Mouse (Mus musculus) erythroblast, embryonic 14.5 days (primary cell): ENCODE measurements around the gene Gm17545.

Source experiments
- GATA1 ChIP-seq: IDR thresholded peaks from 2 replicates; pipeline ENCODE4 v1.6.1; 2012; ENCODE audit warnings: low read length, inconsistent platforms, mixed read lengths
- TAL1 ChIP-seq: IDR thresholded peaks from 3 replicates; pipeline ENCODE4 v1.6.1; 2012; ENCODE audit warnings: low read length, inconsistent platforms, mixed read lengths

- TF ChIP-seq GATA1 (no peak), TAL1 (no peak)
These were observed 25.3 kb upstream of the Gm17545 start for GRCm38 (mm10) chr9:22428666-22429410.
